Mouse (Mus musculus) embryonic facial prominence, embryonic 13.5 days (tissue): ENCODE results near the gene Fbxo40. TPM values are rescaled to one million over a fixed set of nuclear protein-coding genes. Genes with fewer than 3 reads are reported as not detected.

Experiments
- ATAC-seq: fragments of 200-750 bp; cut with Nextera tagmentation; 2 replicates; pipeline ENCODE4 v1.8.0; 2017; ENCODE audit warnings: low read depth; ENCODE audit not compliant: insufficient number of reproducible peaks, insufficient read depth, low FRiP score, low TSS enrichment
- H3K27ac ChIP-seq: fragments of 300-500 bp; sonication (generic); 2 replicates; pipeline ENCODE4 v1.5.1; 2015; ENCODE audit warnings: moderate library complexity, mild to moderate bottlenecking, inconsistent platforms
- H3K27me3 ChIP-seq: fragments of 300-500 bp; sonication (generic); 2 replicates; pipeline ENCODE4 v1.6.1; 2015; ENCODE audit warnings: mild to moderate bottlenecking, inconsistent platforms
- H3K36me3 ChIP-seq: fragments of 300-500 bp; sonication (generic); 2 replicates; pipeline ENCODE4 v1.6.1; 2015; ENCODE audit warnings: mild to moderate bottlenecking, inconsistent platforms
- H3K4me1 ChIP-seq: fragments of 300-500 bp; sonication (generic); 2 replicates; pipeline ENCODE4 v1.6.1; 2015; ENCODE audit warnings: inconsistent platforms
- H3K4me2 ChIP-seq: fragments of 300-500 bp; sonication (generic); 2 replicates; pipeline ENCODE4 v1.6.1; 2015; ENCODE audit warnings: moderate library complexity, mild to moderate bottlenecking, inconsistent platforms
- H3K4me3 ChIP-seq: fragments of 300-500 bp; sonication (generic); 2 replicates; pipeline ENCODE4 v1.5.1; 2015; ENCODE audit warnings: mild to moderate bottlenecking, inconsistent platforms
- H3K9ac ChIP-seq: fragments of 300-500 bp; sonication (generic); 2 replicates; pipeline ENCODE4 v1.6.1; 2015; ENCODE audit warnings: mild to moderate bottlenecking, inconsistent platforms
- H3K9me3 ChIP-seq: fragments of 300-500 bp; sonication (generic); 2 replicates; pipeline ENCODE4 v1.6.1; 2016; ENCODE audit warnings: inconsistent platforms
- WGBS: fragments of 180-500 bp; shearing (Covaris S2); methylation state at CpG from one replicate; pipeline ENCODE4 v1.1.7; 2015; ENCODE audit warnings: mixed read lengths; 5-methylcytosine and 5-hydroxymethylcytosine counted together
- polyA plus RNA-seq: library from polyadenylated mRNA; unstranded; fragments of >200 nt; fragmentation: Nextera tagmentation; extraction: Ambion mirVana; gene quantifications from 2 replicates; pipeline ENCODE4 v1.2.1, GENCODE M21; 2015

Gene Fbxo40
- polyA plus RNA-seq, 1 experiment from 2014 or later = not detected

DNA sequence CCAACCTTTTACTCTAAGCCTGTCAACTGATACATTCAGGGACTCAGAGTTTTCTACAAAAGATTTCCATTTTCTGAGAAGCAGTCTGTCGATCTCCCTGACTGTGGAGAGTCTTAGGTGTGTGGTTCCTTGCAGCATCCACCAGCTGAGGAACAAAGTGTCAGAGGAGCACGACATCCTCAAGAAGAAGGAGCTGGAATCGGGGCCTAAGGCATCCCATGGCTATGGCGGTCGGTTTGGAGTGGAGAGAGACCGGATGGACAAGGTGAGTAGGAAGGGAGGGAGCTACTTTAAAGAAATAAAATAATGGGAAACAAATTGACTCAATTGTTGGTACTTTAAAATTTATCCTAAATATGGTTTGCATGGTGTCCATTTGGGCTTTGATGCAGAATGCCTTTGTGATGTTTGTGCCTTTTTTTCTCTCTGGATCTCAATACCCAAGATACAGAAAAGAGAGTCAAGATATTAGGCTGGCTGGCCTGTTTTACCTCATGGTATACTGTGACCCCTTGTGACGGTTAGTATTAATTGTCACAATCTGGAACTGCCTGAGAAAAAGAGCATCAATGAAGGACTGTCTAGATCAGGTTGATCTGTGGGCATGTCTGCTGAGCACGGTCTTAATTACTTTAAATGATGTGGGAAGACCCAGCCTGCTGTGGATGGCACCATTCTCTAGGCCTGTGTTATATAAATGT is 43.7 kb downstream of the Fbxo40 start:
- H3K4me1 ChIP-seq = peaks cover 4% of the 10 kb centered on the region; the same call in 1 of the 2 replicates
- WGBS = 78% methylated on average over 8 of the region's 8 CpGs
- no peaks in the 10 kb centered on the region for H3K27me3 ChIP-seq
- H3K9me3 ChIP-seq = no peaks in the 10 kb centered on the region
- H3K4me2 ChIP-seq = no peak overlapping the region
- H3K27ac ChIP-seq = no peak overlapping the region
- ATAC-seq = no peak
- H3K9ac ChIP-seq = no peak overlapping the region
- no peak overlapping the region for H3K4me3 ChIP-seq
- H3K36me3 ChIP-seq = no peaks in the 10 kb centered on the region

DNA sequence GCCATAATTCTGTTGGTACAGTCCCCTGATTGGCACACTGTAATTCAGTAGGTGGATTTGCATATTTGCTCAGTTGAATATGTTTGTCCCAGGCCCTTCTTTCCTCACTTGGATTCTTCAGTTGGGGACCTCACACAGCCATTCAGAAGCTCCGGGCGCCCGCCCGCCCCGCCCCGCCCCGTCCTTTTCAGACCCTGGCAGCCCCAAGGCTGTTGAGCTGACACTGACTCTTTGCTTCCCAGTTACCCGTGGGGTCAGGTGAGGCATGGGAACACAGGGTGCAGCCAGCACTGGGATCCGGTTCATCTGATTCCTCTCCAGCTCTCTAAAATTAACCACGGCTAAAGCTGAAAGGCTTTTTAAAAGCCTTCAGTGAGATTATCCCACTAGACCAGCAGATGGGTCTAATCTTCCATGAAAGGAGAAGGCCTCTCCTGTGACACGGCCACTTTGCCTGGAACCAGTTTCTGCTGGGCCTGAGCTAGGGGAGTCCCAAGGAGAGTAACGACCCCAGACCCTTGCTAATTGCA is 45.3 kb downstream of the Fbxo40 start:
- no peak for ATAC-seq
- peaks cover 4% of the 10 kb centered on the region; the same call in 1 of the 2 replicates for H3K4me1 ChIP-seq
- H3K36me3 ChIP-seq = no peaks in the 10 kb centered on the region
- H3K9ac ChIP-seq = no peak overlapping the region
- no peak overlapping the region for H3K4me2 ChIP-seq
- H3K27me3 ChIP-seq = no peaks in the 10 kb centered on the region
- H3K4me3 ChIP-seq = no peak overlapping the region
- no peak overlapping the region for H3K27ac ChIP-seq
- 28% methylated on average over 12 of the region's 12 CpGs for WGBS
- H3K9me3 ChIP-seq = no peaks in the 10 kb centered on the region

DNA sequence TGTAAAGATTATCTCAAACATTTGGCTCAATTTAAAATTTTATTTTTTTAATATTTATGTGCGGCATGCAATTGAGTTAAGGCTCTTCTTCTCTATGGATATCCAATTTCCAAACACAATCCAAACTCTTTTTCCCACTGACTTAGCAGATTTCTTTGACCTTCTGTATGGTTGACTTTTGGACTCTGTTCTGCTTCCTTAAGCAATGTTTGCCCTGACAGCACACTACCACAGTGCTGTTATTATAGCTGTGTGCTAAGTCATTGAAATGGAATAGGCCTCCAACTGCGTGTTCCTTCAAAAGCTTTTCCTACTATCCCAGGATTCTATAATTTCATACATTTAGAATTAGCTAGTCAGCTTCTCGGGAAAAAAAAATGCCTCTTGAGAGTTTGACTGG is 46.7 kb downstream of the Fbxo40 start:
- Histone ChIP-seq H3K4me2 (no peak overlapping the region), H3K9ac (no peak overlapping the region), H3K27me3 (no peaks in the 10 kb centered on the region), H3K36me3 (no peaks in the 10 kb centered on the region), H3K4me3 (no peak overlapping the region), H3K27ac (no peak overlapping the region), H3K9me3 (no peaks in the 10 kb centered on the region), H3K4me1 (peaks cover 4% of the 10 kb centered on the region; the same call in 1 of the 2 replicates)
- ATAC-seq = no peak
- 78% methylated on average over 3 of the region's 3 CpGs for WGBS

DNA sequence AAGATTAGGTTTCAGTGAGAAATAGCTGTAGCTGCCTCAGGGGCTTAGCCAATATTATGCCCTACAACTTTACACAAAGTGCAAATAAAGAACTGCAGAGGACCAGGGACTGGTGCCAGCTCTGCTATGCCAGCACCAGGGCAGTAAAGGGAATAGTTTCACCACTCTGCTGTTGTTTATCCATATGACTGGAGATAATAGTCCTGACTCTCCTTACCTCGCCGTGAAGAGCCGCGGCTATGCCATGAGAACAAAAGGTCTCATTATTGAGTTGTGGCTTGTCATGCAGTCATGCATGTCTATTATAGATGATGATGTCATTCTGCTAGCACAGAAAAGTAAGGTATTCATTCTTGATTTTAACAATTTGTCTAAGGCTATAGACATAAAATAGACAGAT is 48.4 kb downstream of the Fbxo40 start:
- Histone ChIP-seq H3K9me3 (no peaks in the 10 kb centered on the region), H3K27me3 (no peaks in the 10 kb centered on the region), H3K9ac (no peak overlapping the region), H3K4me1 (peaks cover 4% of the 10 kb centered on the region; the same call in 1 of the 2 replicates), H3K36me3 (no peaks in the 10 kb centered on the region), H3K4me2 (no peak overlapping the region), H3K4me3 (no peak overlapping the region), H3K27ac (no peak overlapping the region)
- ATAC-seq = no peak
- 76% methylated on average over 4 of the region's 4 CpGs for WGBS

DNA sequence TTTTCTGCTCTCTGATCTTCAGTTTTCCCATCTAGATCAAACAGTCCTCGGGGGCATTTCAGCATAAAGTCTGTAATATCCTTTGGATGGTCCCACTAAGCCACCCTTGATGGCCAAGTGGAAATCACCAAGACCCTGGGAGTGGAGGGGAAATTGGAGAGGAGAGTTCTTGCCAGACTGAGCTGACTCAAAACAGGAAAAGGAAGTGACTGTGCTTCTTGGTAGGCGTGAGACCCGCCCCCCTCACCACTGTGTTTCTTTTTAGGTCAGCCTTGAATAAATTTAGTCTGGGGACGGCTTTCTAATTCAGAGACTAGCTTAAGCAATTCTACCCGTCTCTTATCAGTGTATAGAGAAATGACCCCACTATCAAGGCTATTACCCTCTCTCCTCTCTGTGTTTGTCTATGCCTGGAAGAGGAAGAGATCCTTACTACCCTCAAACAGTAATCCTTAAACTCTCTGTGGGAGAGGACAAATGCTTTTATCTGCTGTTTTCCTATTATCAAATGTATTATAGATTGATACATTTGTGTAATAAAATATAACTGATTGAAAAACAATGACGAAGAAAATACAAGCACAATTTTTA is 49.0 kb downstream of the Fbxo40 start:
- no peaks in the 10 kb centered on the region for H3K9me3 ChIP-seq
- no peak overlapping the region for H3K27ac ChIP-seq
- no peaks in the 10 kb centered on the region for H3K27me3 ChIP-seq
- no peaks in the 10 kb centered on the region for H3K36me3 ChIP-seq
- peaks cover 4% of the 10 kb centered on the region; the same call in 1 of the 2 replicates for H3K4me1 ChIP-seq
- WGBS = 76% methylated on average over 6 of the region's 6 CpGs
- H3K4me2 ChIP-seq = no peak overlapping the region
- H3K4me3 ChIP-seq = no peak overlapping the region
- no peak for ATAC-seq
- H3K9ac ChIP-seq = no peak overlapping the region

DNA sequence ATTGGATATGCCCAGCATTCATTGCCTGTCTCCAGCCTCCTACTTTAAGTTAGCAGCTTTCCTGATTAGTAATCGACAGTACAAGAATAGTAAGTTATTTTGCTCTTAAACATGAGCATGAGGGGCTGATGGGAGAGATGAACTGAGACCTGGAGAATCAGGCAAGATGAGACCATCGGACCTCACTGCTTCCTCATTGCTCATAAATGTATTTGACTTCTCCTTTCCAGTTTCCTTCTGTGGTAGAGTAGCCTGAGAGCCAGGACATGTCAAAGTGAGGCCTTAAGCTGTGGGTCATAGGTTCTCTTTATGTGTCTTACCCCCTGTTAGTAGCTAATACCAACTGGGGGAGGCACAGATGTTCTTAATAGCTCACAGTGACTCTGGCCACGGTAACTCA is 54.5 kb downstream of the Fbxo40 start:
- Histone ChIP-seq H3K9me3 (no peaks in the 10 kb centered on the region), H3K4me1 (peaks cover 15% of the 10 kb centered on the region; the same call in 1 of the 2 replicates), H3K36me3 (peaks cover 26% of the 10 kb centered on the region), H3K27me3 (no peaks in the 10 kb centered on the region), H3K9ac (no peak overlapping the region), H3K4me2 (no peak overlapping the region), H3K27ac (no peak overlapping the region), H3K4me3 (no peak overlapping the region)
- 71% methylated on average over 3 of the region's 3 CpGs for WGBS
- ATAC-seq = no peak

DNA sequence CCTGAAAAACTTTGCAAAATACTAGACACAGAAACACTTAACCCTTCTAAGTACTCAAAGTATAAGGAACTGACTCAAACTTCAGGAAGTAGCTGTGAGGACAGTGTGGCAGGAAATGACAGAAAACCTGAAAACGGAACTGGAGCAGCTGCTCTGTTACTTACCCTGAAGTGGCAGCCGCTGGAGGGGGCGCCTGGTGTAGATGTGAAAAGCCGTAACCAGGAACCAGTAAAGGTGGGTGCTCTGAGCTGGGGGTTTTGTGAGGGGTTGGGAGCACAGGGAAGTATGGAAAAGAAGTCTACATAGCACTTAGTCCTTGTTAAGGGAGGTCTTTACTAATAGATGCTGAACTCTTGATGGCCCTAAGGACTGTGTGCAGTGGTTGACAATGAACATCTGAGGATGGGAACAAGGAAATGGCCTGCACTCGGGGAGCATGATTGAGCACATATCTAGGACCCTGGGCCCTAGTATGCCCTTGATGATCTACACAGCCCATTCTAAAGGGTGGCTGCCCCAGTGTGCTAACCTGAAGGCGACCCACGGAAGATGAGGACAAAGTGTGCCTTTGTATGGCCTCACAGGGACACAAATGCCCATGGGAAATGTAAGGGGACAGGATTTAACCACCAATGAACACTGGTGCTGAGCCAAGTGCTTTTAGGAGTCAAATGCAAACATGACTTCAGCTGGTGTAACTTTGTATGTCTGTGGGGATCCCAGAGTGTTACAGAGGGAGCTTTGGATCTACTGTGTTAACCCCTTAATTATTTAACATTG is 55.2 kb downstream of the Fbxo40 start, which contains the start of gene Hcls1:
TSS of gene Hcls1 (plus strand) at position 143 of the 780 bp plus-strand sequence.
- Histone ChIP-seq H3K4me2 (no peak within 1 kb of the TSS), H3K27ac (no peak within 1 kb of the TSS), H3K9ac (no peak within 1 kb of the TSS), H3K4me1 (peaks cover 15% of the 10 kb centered on the region; the same call in 1 of the 2 replicates), H3K36me3 (peaks cover 34% of the 10 kb centered on the region), H3K9me3 (no peaks in the 10 kb centered on the region), H3K27me3 (no peaks in the 10 kb centered on the region), H3K4me3 (no peak within 1 kb of the TSS)
- WGBS = 74% methylated on average over 7 of the region's 7 CpGs
- no peak for ATAC-seq

DNA sequence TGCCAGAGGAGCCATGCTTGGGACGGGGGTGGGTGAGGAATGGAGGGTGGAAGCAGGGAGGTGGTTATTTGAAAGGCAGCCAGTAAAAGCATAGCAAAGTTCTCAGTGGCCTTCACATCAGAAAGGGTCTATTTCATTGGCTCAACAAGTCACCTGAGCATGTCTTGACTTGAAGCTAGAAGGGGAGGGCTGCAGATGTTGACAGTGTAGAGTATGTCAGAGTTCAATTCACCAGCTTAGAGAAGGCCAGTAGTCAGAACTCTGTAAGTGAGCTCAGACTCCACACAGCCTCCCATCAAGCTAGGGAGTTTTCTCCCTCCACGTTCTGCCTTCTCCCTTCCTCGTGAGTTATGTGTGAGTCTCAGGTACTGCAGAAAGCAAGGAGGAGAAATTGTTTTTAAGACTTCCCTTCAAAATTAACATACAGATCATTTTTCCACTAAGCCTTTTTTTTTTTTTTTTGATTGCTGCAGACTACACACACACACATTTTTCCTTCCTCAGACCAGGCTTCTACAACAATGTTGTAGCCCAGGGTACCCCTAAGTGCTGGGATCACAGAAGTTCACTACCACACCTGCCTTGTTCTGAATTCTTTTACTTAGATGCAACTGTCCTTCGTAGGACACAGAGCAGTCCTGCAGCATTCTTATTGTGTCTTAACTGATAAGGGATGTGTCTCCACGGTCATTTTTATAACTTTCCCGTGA is 56.0 kb downstream of the Fbxo40 start:
- H3K27ac ChIP-seq = no peak overlapping the region
- WGBS = 63% methylated on average over 6 of the region's 6 CpGs

DNA sequence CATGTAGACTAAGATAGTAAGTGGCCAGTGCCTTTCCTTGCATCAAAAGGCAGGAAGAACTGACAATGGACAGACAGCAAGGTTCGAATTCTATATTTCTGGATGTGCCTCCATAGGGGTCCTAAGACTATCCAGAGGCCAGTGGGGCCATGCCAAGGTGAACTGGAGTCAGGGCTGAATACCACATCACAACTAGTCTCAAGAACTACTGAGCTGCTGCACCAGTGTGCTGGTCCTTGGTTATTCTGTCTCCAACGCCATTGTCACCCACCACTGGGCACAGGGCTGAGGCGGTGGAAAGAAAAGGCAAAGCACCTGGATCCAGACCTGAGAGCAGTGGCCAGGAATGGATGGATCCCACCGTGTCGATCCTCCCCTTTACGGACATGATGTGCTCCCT is 57.7 kb downstream of the Fbxo40 start:
- H3K27ac ChIP-seq = no peak overlapping the region
- no peak overlapping the region for H3K4me3 ChIP-seq
- peaks cover 15% of the 10 kb centered on the region; the same call in 1 of the 2 replicates for H3K4me1 ChIP-seq
- H3K27me3 ChIP-seq = no peaks in the 10 kb centered on the region
- WGBS = 95% methylated on average over 6 of the region's 6 CpGs
- H3K9ac ChIP-seq = no peak overlapping the region
- no peaks in the 10 kb centered on the region for H3K9me3 ChIP-seq
- ATAC-seq = no peak
- no peak overlapping the region for H3K4me2 ChIP-seq
- H3K36me3 ChIP-seq = peaks cover 59% of the 10 kb centered on the region

More for the DNA sequence above, 56.0 kb downstream of the Fbxo40 start:
- H3K4me2 ChIP-seq = no peak overlapping the region
- H3K9me3 ChIP-seq = no peaks in the 10 kb centered on the region
- peaks cover 15% of the 10 kb centered on the region; the same call in 1 of the 2 replicates for H3K4me1 ChIP-seq
- ATAC-seq = no peak
- H3K36me3 ChIP-seq = peaks cover 41% of the 10 kb centered on the region
- no peak overlapping the region for H3K9ac ChIP-seq
- H3K27me3 ChIP-seq = no peaks in the 10 kb centered on the region
- H3K4me3 ChIP-seq = no peak overlapping the region

DNA sequence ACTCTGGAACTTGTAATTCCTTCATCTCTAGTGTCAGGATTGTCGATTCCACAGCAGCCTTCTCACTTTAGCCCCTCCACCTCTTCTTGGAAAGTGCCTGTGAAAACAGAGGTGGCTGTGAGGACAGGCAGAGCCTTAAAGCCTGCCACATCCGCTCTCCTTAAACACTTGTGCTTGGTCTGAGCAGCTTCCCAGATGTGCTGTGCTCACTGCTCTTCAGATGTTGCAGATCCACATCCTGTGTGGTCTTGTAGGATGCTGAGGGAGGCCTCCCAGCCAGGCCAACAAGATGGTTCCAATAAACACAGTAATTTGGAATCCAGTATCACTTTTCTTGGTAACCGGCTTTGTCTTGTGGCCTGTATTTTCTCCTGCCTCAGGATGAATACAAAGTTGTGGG is 58.3 kb downstream of the Fbxo40 start:
- Histone ChIP-seq H3K27ac (no peak overlapping the region; the same call in 1 of the 2 replicates), H3K4me3 (no peak overlapping the region), H3K4me1 (peaks cover 15% of the 10 kb centered on the region; the same call in 1 of the 2 replicates), H3K9ac (no peak overlapping the region), H3K4me2 (no peak overlapping the region), H3K27me3 (no peaks in the 10 kb centered on the region), H3K9me3 (no peaks in the 10 kb centered on the region), H3K36me3 (peaks cover 64% of the 10 kb centered on the region)
- 28% methylated on average over 3 of the region's 3 CpGs for WGBS
- ATAC-seq = peak; percentile 49; the same call in 1 of the 2 replicates

DNA sequence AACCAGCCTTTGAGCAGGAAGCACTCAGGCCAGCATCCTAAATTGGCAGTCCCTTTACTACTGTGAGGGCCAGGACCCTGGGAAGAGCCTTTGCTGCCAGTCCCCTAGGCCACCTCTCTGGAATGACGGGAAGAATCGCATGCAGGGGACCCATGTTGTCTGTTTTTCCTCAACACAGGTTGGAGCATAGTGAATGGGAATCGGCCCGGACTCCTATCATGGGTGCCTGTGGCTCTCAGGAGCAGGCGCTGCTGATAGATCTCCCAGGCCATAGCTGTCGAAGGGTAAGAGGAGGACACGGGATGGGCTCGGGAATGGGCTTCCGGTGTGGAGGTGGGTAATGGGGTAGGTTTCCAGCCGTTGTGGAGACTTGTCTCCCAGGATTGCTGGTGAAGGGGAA is 58.9 kb downstream of the Fbxo40 start:
- H3K9me3 ChIP-seq = no peaks in the 10 kb centered on the region
- ATAC-seq = no peak
- peak overlapping the region; percentile 39; the same call in 1 of the 2 replicates for H3K27ac ChIP-seq
- H3K4me3 ChIP-seq = no peak overlapping the region
- H3K27me3 ChIP-seq = no peaks in the 10 kb centered on the region
- H3K4me1 ChIP-seq = peaks cover 15% of the 10 kb centered on the region; the same call in 1 of the 2 replicates
- WGBS = 86% methylated on average over 10 of the region's 10 CpGs
- no peak overlapping the region for H3K9ac ChIP-seq
- H3K36me3 ChIP-seq = peaks cover 70% of the 10 kb centered on the region
- H3K4me2 ChIP-seq = no peak overlapping the region
